Mouse (Mus musculus): ENCODE measurements around the gene Nkx2-9.

DNA sequence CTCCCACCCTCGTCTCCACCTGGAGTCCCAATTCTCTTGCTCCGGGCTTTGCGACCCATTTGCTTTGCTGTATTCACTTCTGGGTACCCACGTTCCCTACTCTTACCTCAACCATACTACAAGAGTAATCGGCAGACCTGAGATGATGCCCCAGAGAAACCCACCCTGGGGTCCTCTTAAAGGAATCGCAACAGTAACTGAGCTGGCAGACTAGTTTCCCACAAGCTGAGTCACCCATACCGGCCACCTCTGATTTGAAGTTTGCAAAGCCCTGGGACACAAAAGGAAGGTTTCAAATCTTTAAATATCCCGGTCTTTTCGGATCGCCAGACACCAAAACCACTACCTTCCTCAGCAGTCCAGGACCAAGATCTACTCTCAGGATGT, 742 bp downstream of the Nkx2-9 start:
- TF ChIP-seq POLR2AphosphoS2 (IDR thresholded peaks at IDR 0.05; ENCODE audit: low read depth, low read length) (no peak), CTCF (conservative IDR thresholded peaks at IDR 0.05 in 1 of 2, IDR thresholded peaks at IDR 0.05 in 1 of 2; ENCODE audit: low read depth in 2 of 2, low read length in 2 of 2) (no peak), SIN3A (IDR thresholded peaks at IDR 0.05; ENCODE audit: low read length) (no peak), JUND (conservative IDR thresholded peaks at IDR 0.05; ENCODE audit: low read depth, low read length) (no peak), EP300 (IDR thresholded peaks at IDR 0.05; ENCODE audit: low read length) (no peak), MYC (IDR thresholded peaks at IDR 0.05; ENCODE audit: low read depth, low read length) (no peak), E2F4 (IDR thresholded peaks at IDR 0.05; ENCODE audit: insufficient replicate concordance, low read depth, low read length) (no peak), USF2 (conservative IDR thresholded peaks at IDR 0.05; ENCODE audit: low read depth, low read length) (no peak), KAT2A (IDR thresholded peaks at IDR 0.05; ENCODE audit: insufficient replicate concordance, low read length) (no peak), POLR2A (IDR thresholded peaks at IDR 0.05; ENCODE audit: low read depth, low read length) (no peak)

All from CH12.LX (cell line).